Mouse (Mus musculus): ENCODE data around the gene Glud1. TPM values are rescaled to one million over a fixed set of nuclear protein-coding genes. Genes with fewer than 3 reads are reported as not detected.

The Glud1 gene
- polyA plus RNA-seq, 1 experiment from 2014 or later: 85.8 TPM

DNA sequence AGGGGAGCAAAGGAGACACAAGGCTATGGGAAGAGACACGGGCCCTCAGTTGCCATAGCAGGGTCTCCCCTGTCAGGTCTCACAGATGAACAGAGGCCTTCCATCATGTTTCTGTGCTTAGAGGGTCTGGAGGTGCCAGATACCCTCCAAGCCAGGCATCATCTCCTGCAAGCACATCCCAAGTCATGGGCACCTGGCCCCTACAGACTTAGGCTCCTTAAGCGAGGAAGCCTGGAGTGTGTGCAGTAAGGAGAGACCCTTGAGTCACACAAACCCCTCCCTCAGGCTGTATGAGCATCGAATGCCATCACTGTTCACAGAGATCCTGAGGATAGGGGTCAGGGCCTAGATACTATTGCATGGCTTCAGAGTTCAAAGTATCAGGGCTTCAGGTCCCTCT, 60.4 kb downstream of the Glud1 start:
- Histone ChIP-seq H3K9ac (no peak overlapping the region), H3K4me1 (peaks cover 12% of the 10 kb centered on the region), H3K27me3 (no peaks in the 10 kb centered on the region), H3K4me3 (no peak overlapping the region), H3K4me2 (no peak overlapping the region), H3K27ac (no peak overlapping the region), H3K9me3 (no peaks in the 10 kb centered on the region), H3K36me3 (no peaks in the 10 kb centered on the region)
- no peak for ATAC-seq (ENCODE audit: insufficient number of reproducible peaks, insufficient read depth, low FRiP score, low TSS enrichment, low read depth)
- 77% methylated on average over 3 of the region's 3 CpGs for WGBS

DNA sequence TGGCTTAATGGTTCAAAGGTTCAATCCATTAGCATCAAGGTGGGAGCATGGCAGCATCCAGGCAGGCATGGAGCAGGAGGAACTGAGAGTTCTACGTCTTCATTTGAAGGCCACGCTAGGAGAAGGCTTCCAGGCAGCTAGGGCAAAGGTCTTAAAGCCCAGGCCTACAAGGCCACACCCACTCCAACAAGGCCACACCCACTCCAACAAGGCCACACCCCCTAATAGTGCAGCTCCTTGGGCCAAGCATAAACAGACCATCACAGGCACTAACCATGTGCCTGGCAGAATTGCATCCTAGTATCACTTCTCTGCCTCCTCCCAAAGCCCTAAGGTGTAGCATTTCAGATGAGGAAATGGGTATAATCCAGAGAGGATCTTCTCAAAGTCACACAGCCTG, 61.2 kb downstream of the Glud1 start:
- Histone ChIP-seq H3K27ac (no peak overlapping the region), H3K4me2 (no peak overlapping the region), H3K36me3 (no peaks in the 10 kb centered on the region), H3K9me3 (no peaks in the 10 kb centered on the region), H3K4me1 (peaks cover 12% of the 10 kb centered on the region), H3K27me3 (no peaks in the 10 kb centered on the region), H3K4me3 (no peak overlapping the region), H3K9ac (no peak overlapping the region)
- WGBS: 87% methylated on average over 2 of the region's 2 CpGs
- no peak for ATAC-seq (ENCODE audit: insufficient number of reproducible peaks, insufficient read depth, low FRiP score, low TSS enrichment, low read depth)

DNA sequence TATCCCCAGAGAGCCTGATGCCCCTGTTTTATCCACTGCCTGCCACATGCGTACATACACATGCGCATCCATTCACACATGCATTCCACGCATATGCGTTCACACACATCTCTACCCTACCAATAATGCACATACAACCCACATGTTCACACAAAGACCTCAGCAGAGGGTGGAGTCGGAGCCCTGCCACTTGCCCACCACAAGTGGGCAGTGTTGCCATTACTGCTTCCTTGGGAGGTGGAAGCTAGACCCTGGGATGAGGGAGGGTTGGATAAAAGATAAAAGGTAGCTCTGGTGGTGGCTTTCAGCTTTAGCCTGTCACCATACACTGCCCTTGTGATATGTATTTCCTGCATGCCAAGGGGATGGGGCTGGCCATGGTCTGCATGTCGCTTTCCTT, 62.1 kb downstream of the Glud1 start:
- 86% methylated on average over 6 of the region's 6 CpGs for WGBS
- Histone ChIP-seq H3K36me3 (no peaks in the 10 kb centered on the region), H3K4me3 (no peak overlapping the region), H3K27ac (no peak overlapping the region), H3K4me2 (no peak overlapping the region), H3K27me3 (no peaks in the 10 kb centered on the region), H3K9me3 (no peaks in the 10 kb centered on the region), H3K9ac (no peak overlapping the region), H3K4me1 (peaks cover 12% of the 10 kb centered on the region)
- no peak for ATAC-seq (ENCODE audit: insufficient number of reproducible peaks, insufficient read depth, low FRiP score, low TSS enrichment, low read depth)

DNA sequence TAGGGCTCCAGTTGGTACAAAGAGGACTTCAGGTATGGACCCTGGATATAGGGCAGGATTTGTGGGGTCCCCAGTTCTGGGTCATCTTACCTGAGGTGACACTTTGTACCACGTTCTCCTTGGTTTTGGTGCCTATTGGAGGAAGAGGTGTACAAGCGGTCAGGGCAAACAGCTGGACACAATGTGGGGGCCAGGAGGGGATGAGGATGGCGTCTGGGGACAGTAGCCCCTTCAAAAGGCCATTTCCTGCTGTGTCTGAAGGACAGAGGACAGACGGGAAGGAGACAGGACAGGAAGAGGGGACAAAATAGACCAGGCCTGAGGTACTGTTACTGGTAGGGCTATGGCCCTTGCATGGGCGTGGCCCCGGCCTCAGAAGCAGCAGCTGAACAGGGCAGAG, 63.1 kb downstream of the Glud1 start:
- WGBS: 72% methylated on average over 6 of the region's 6 CpGs
- no peak overlapping the region for H3K4me3 ChIP-seq
- H3K4me2 ChIP-seq: no peak overlapping the region

DNA sequence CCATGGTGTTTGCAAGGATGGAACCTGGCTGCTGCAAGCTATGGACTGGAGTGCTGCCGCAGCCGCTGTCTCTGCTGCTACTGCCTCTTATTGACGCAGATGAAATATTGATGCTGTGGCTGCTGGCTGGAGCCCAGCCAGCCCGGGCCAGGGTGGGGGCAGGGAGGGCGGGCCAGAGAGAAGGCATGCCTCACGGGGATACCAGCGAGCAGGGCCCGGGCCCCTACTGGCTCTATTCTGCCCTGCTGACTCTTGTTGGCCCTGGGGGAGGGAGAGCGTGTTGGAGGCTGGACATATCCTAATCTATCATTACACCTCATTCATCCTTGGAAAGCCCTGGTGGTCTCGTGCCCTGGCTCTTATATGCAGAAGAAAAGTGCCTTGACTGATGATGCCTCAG, 64.0 kb downstream of the Glud1 start, which contains the start of gene Sncg:
Gene Sncg, minus strand, starts transcription at position 213 of the 400 bp plus-strand sequence.
- 43% methylated on average over 10 of the region's 10 CpGs for WGBS
- Histone ChIP-seq H3K9ac (no peak within 1 kb of the TSS), H3K9me3 (no peaks in the 10 kb centered on the region), H3K27me3 (no peaks in the 10 kb centered on the region), H3K4me1 (peaks cover 25% of the 10 kb centered on the region), H3K27ac (no peak within 1 kb of the TSS), H3K36me3 (no peaks in the 10 kb centered on the region), H3K4me2 (no peak within 1 kb of the TSS), H3K4me3 (peak within 1 kb of the TSS; percentile 1; the same call in 1 of the 2 replicates)
- ATAC-seq (ENCODE audit: insufficient number of reproducible peaks, insufficient read depth, low FRiP score, low TSS enrichment, low read depth): no peak

More for the DNA sequence above, 63.1 kb downstream of the Glud1 start:
- no peak for ATAC-seq (ENCODE audit: insufficient number of reproducible peaks, insufficient read depth, low FRiP score, low TSS enrichment, low read depth)
- H3K27ac ChIP-seq: no peak overlapping the region
- H3K9ac ChIP-seq: no peak overlapping the region
- no peaks in the 10 kb centered on the region for H3K9me3 ChIP-seq
- H3K4me1 ChIP-seq: peaks cover 18% of the 10 kb centered on the region
- H3K27me3 ChIP-seq: no peaks in the 10 kb centered on the region
- H3K36me3 ChIP-seq: no peaks in the 10 kb centered on the region

DNA sequence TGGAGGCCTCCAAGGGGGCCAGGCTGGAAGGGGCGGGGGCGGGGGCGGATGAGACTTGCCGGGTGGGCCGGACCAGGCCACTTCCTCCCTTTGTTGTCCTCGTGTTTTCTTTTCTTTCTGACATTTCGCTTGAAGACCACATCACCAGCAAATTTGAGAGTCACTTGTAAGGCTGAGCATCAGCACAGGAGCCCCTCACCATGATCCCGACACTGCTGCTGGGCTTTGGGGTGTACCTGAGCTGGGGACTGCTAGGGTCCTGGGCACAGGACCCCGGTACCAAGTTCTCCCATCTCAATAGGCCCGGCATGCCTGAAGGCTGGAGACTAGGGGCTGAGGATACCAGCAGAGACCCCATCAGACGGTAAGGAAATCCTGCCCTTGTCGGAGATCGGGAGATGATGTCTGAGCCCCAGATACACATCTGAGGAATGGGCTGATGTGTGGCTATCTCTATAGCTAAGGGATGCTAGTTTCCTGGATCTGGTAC, 64.9 kb downstream of the Glud1 start, which contains the start of gene Mmrn2:
Gene Mmrn2, plus strand, starts transcription at position 51 of the 490 bp plus-strand sequence.
- peak within 1 kb of the TSS; percentile 1; the same call in 1 of the 2 replicates for H3K4me3 ChIP-seq
- peak within 1 kb of the TSS; percentile 7; the same call in 1 of the 2 replicates for H3K4me2 ChIP-seq
- peaks cover 25% of the 10 kb centered on the region for H3K4me1 ChIP-seq
- H3K9me3 ChIP-seq: no peaks in the 10 kb centered on the region
- H3K9ac ChIP-seq: no peak within 1 kb of the TSS
- ATAC-seq (ENCODE audit: insufficient number of reproducible peaks, insufficient read depth, low FRiP score, low TSS enrichment, low read depth): no peak
- no peaks in the 10 kb centered on the region for H3K27me3 ChIP-seq
- WGBS: 80% methylated on average over 13 of the region's 13 CpGs
- H3K36me3 ChIP-seq: no peaks in the 10 kb centered on the region
- H3K27ac ChIP-seq: no peak within 1 kb of the TSS; the same call in 1 of the 2 replicates

DNA sequence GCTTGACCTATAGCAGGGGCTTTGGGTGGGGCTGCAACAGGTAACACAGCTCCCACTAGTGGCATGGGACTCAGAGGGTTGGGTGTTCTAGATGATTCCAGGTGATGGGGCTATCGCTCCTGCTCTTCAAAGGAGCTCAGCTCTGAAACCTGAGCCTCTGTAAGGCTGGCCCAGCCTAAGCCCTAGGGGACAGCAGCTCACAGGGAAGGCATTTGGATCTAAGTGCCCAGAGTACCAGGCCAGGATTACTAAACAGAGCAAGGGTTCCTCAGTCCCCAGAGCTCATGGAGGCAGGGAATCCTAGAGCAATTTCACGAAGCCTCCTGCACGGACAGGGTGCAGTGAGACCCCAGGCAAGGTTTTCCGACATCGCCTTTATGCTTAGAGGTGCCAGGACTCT, 65.4 kb downstream of the Glud1 start:
- Histone ChIP-seq H3K4me2 (peak overlapping the region; percentile 7; the same call in 1 of the 2 replicates), H3K9ac (no peak overlapping the region), H3K36me3 (no peaks in the 10 kb centered on the region), H3K27me3 (no peaks in the 10 kb centered on the region), H3K4me3 (peak overlapping the region; percentile 1; the same call in 1 of the 2 replicates), H3K9me3 (no peaks in the 10 kb centered on the region), H3K4me1 (peaks cover 25% of the 10 kb centered on the region), H3K27ac (no peak overlapping the region; the same call in 1 of the 2 replicates)
- 60% methylated on average over 5 of the region's 5 CpGs for WGBS
- ATAC-seq (ENCODE audit: insufficient number of reproducible peaks, insufficient read depth, low FRiP score, low TSS enrichment, low read depth): no peak

DNA sequence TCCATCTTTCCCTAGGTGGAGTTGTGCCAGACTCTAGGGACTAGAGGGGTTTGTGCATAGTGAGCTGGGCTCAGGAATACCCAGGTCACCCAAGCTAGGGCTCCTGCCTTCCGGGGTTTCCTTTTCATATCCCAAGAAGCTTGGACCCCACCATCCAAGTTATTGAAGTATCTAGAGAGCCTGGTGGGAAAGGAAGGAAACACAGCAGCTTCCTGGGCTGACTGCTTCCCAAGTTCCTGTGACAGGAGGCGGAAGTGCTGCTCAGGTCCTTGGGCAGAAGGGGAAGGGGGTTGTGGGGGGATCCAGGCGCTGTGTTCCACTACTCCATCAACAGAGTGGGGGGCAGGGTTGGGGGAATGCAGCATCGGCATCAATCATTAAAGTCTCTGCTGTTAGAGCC, 66.6 kb downstream of the Glud1 start:
- peaks cover 25% of the 10 kb centered on the region for H3K4me1 ChIP-seq
- no peaks in the 10 kb centered on the region for H3K9me3 ChIP-seq
- 80% methylated on average over 4 of the region's 4 CpGs for WGBS
- no peak for ATAC-seq (ENCODE audit: insufficient number of reproducible peaks, insufficient read depth, low FRiP score, low TSS enrichment, low read depth)
- H3K4me2 ChIP-seq: no peak overlapping the region
- no peak overlapping the region for H3K4me3 ChIP-seq
- no peaks in the 10 kb centered on the region for H3K36me3 ChIP-seq
- no peak overlapping the region for H3K27ac ChIP-seq
- H3K9ac ChIP-seq: no peak overlapping the region
- H3K27me3 ChIP-seq: no peaks in the 10 kb centered on the region

DNA sequence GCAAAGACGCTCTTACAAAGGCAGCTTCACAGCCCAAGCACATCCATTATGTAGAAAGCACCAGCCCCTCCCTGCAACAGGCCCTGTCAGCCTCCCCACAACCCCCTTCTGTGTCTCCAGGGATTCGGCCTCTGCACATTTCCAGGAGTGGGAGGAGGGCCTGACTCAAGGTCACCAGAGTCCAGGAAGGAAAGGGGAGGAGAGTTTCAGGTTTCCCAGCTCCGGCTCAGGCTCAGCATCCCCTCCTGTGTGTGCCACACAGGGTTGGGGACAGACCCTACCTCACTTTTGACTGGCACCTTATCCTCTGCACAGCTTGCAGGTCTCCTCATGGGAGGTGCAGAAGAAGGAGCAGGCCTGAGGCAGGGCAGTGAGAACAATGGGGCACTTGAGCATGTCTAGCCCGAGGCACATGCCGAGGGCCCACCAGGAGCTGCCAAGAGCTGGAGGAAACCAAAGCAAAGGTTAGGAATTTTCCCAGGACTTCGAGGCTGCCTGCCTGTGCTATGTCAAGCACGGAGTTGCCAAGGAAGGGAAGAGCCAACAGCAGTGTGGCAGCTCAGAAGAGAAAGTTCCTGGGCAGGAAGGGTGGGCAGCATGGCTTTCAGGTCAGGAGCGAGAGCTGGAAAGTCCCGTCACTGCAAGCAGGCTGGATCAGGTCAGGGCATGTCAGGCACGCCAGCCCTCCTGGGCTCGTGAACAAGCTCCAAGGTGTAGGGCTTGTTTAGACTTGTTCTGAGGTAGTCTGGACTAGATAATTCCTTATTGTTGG, 68.2 kb downstream of the Glud1 start:
- H3K27me3 ChIP-seq: no peaks in the 10 kb centered on the region
- H3K4me1 ChIP-seq: peaks cover 25% of the 10 kb centered on the region
- H3K4me3 ChIP-seq: no peak overlapping the region
- peak overlapping the region; percentile 72 for H3K27ac ChIP-seq
- H3K9ac ChIP-seq: no peak overlapping the region
- 20% methylated on average over 11 of the region's 11 CpGs for WGBS
- ATAC-seq (ENCODE audit: insufficient number of reproducible peaks, insufficient read depth, low FRiP score, low TSS enrichment, low read depth): peak; percentile 50; the same call in 1 of the 2 replicates
- no peaks in the 10 kb centered on the region for H3K9me3 ChIP-seq
- H3K36me3 ChIP-seq: no peaks in the 10 kb centered on the region
- no peak overlapping the region; the same call in 1 of the 2 replicates for H3K4me2 ChIP-seq

DNA sequence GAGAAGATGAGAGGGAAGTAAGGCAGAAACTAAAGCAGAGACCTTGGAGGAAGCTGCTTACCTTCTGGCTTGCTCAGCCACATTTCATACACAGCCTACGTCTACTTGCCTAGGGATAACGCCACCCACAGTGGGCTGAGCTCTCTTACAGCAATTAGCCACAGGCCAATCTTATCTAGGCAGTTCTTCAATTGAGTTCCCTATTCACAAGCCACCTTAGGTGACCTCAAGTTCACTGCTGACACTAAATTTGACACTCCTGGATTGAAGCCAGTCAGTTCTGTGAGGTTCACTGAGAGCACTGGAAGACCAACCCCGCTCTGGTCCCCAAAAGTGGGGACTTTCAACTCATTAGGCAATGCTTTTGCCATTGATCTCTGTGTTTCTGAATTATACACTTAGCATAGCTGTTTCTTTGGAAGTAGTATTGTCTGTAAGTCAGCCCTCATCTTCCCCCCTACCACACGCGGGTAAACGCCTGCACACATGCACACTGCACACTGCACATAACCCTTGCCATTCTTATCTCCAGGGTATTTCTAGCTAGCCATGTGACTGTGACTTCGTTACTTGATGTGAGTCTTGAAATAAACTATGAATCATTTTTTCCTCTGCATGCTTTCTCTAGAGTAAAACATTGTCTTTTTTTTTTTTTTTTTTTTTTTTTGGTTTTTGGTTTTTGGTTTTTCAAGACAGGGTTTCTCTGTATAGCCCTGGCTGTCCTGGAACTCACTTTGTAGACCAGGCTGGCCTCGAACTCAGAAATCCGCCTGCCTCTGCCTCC, 72.6 kb downstream of the Glud1 start:
- no peak overlapping the region for H3K9ac ChIP-seq
- H3K4me2 ChIP-seq: no peak overlapping the region
- WGBS: 92% methylated on average over 9 of the region's 9 CpGs
- no peaks in the 10 kb centered on the region for H3K9me3 ChIP-seq
- no peak overlapping the region for H3K4me3 ChIP-seq
- H3K36me3 ChIP-seq: no peaks in the 10 kb centered on the region
- no peak overlapping the region for H3K27ac ChIP-seq
- peaks cover 12% of the 10 kb centered on the region for H3K4me1 ChIP-seq
- ATAC-seq (ENCODE audit: insufficient number of reproducible peaks, insufficient read depth, low FRiP score, low TSS enrichment, low read depth): no peak
- no peaks in the 10 kb centered on the region for H3K27me3 ChIP-seq

DNA sequence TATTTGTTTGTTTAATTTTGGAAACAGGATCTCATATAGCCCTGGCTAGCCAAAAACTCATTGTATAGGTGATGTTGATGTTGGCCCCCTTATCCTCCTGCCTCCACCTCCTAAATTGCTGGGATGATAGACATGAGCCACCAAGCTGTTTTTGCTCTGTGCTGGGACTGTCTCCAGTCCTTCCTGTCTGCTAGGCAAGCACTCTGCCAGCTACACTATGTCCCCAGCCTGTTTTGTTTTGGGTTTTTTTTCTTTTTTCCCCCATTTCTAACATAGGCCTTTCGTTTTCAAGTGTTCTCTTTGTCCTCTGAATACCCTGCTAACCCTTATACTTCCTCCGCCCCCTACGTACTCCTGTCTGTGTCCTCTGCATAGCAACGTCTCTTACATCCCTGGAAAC, 82.8 kb downstream of the Glud1 start:
- Histone ChIP-seq H3K9me3 (no peaks in the 10 kb centered on the region), H3K36me3 (peaks cover 7% of the 10 kb centered on the region), H3K4me3 (no peak overlapping the region), H3K9ac (no peak overlapping the region), H3K27ac (no peak overlapping the region), H3K27me3 (no peaks in the 10 kb centered on the region), H3K4me2 (no peak overlapping the region), H3K4me1 (no peaks in the 10 kb centered on the region)
- 59% methylated on average over 4 of the region's 4 CpGs for WGBS
- ATAC-seq (ENCODE audit: insufficient number of reproducible peaks, insufficient read depth, low FRiP score, low TSS enrichment, low read depth): no peak

Measured in embryonic facial prominence, embryonic 13.5 days (tissue).